ENCODE assay signal across 8 mouse cellular contexts in genomic region chr7:84606293-84606749, GRCm38 (mm10). TPM values are rescaled to one million over a fixed set of nuclear protein-coding genes. Genes with fewer than 3 reads are reported as not detected.
DNase-seq lines count a peak whose midpoint lies in the region; ATAC-seq and TF ChIP-seq lines count a peak whose summit lies in the region.

Gene Fah, minus strand, starts transcription at chr7:84606722.

- TF ChIP-seq POLR2A in cerebellum, adult 2 months (IDR thresholded peaks at IDR 0.05; ENCODE audit: borderline replicate concordance, insufficient read depth, low read length): no peak

- DNase-seq in right cerebral cortex, adult 2 months (ENCODE audit: low spot score in 2 of 2): peak; percentile 13 to 21
- DNase-seq in right cerebral cortex, postnatal 25 days: no peak
- DNase-seq in cerebellum, adult 2 months: peak; percentile 63 to 69
- DNase-seq in gastrocnemius, postnatal 10 days: peak; percentile 12
- DNase-seq in hindbrain, postnatal 0 days (ENCODE audit: low spot score): peak; percentile 25
- DNase-seq in left cerebral cortex, adult 8-10 months (ENCODE audit: low spot score in 2 of 2): peak in 1 of 2 experiments; percentile 21
- peak; percentile 71 for DNase-seq in stomach, postnatal 0 days (ENCODE audit: low spot score)

- WGBS in cerebellum, adult 2 months: 3% methylated on average over 10 of the region's 10 CpGs
- 2% methylated on average over 10 of the region's 10 CpGs for WGBS in hindbrain, postnatal 0 days
- 4% methylated on average over 10 of the region's 10 CpGs for WGBS in stomach, postnatal 0 days

- H3K9ac ChIP-seq in hindbrain, postnatal 0 days (replicated peaks; ENCODE audit: low read length): peak within 1 kb of the TSS; percentile 71
- peak within 1 kb of the TSS; percentile 63 for H3K9ac ChIP-seq in stomach, postnatal 0 days (ENCODE audit: low read length)

- no peaks in the 10 kb centered on the region for H3K27me3 ChIP-seq in cerebellum, adult 2 months (ENCODE audit: control insufficient read depth, insufficient read depth, low read length)
- H3K27me3 ChIP-seq in hindbrain, postnatal 0 days (ENCODE audit: insufficient read depth, low read length): no peaks in the 10 kb centered on the region
- H3K27me3 ChIP-seq in stomach, postnatal 0 days (ENCODE audit: control insufficient read depth, insufficient read depth, low read length): no peaks in the 10 kb centered on the region

- no peaks in the 10 kb centered on the region for H3K36me3 ChIP-seq in hindbrain, postnatal 0 days (ENCODE audit: insufficient read depth, low read length)
- no peaks in the 10 kb centered on the region for H3K36me3 ChIP-seq in stomach, postnatal 0 days (ENCODE audit: control insufficient read depth, insufficient read depth, low read length)

- no peak for TF ChIP-seq EP300 in stomach, postnatal 0 days (optimal IDR thresholded peaks at IDR 0.05)

- H3K9me3 ChIP-seq in hindbrain, postnatal 0 days (ENCODE audit: low read length): no peaks in the 10 kb centered on the region
- H3K9me3 ChIP-seq in stomach, postnatal 0 days (ENCODE audit: control insufficient read depth, low read length): no peaks in the 10 kb centered on the region

- peak within 1 kb of the TSS; percentile 99 for H3K4me2 ChIP-seq in hindbrain, postnatal 0 days (ENCODE audit: low read depth, low read length)
- H3K4me2 ChIP-seq in stomach, postnatal 0 days (replicated peaks; ENCODE audit: low read depth): peak within 1 kb of the TSS; percentile 96

- H3K4me3 ChIP-seq in cerebellum, adult 2 months (replicated peaks; ENCODE audit: insufficient read depth, low read depth, low read length): peak within 1 kb of the TSS; percentile 98
- H3K4me3 ChIP-seq in hindbrain, postnatal 0 days (ENCODE audit: low read length): peak within 1 kb of the TSS; percentile 57
- H3K4me3 ChIP-seq in stomach, postnatal 0 days (ENCODE audit: low read depth, low read length): peak within 1 kb of the TSS; percentile 57

- peak within 1 kb of the TSS; percentile 84 for H3K27ac ChIP-seq in cerebellum, adult 2 months (ENCODE audit: insufficient read depth, low read length)
- H3K27ac ChIP-seq in hindbrain, postnatal 0 days: peak within 1 kb of the TSS; percentile 81
- peak within 1 kb of the TSS; percentile 61; the same call in 1 of the 2 replicates for H3K27ac ChIP-seq in stomach, postnatal 0 days (replicated peaks)

- peak; percentile 57 for ATAC-seq in hindbrain, postnatal 0 days
- ATAC-seq in megakaryocyte progenitor cell, adult 5-6 weeks (replicated peaks; ENCODE audit: poor library complexity): 0 out of 2 replicates have a peak, but pooled peaks have one; percentile 18
- ATAC-seq in stomach, postnatal 0 days (ENCODE audit: low FRiP score, low TSS enrichment): peak; percentile 77

- peaks cover 3% of the 10 kb centered on the region; the same call in 1 of the 2 replicates for H3K4me1 ChIP-seq in cerebellum, adult 2 months (ENCODE audit: control insufficient read depth, insufficient read depth, low read length)
- H3K4me1 ChIP-seq in hindbrain, postnatal 0 days (ENCODE audit: insufficient read depth, low read length): no peaks in the 10 kb centered on the region
- H3K4me1 ChIP-seq in stomach, postnatal 0 days (replicated peaks; ENCODE audit: control insufficient read depth, insufficient read depth): no peaks in the 10 kb centered on the region

- TF ChIP-seq CTCF in cerebellum, adult 2 months (IDR thresholded peaks at IDR 0.05; ENCODE audit: borderline replicate concordance, insufficient read depth, low read depth, low read length): no peak
- TF ChIP-seq CTCF in hindbrain, postnatal 0 days (IDR thresholded peaks at IDR 0.05; ENCODE audit: low read depth): no peak
- TF ChIP-seq CTCF in stomach, postnatal 0 days (IDR thresholded peaks at IDR 0.05; ENCODE audit: low read depth): no peak

RNA-seq across cellular contexts. Expression of gene Fah, which starts in this region (rescaled TPM):
- polyA plus RNA-seq in cerebellum, adult 2 months (2012; rRNA removed): 52.7 and 53.9 TPM in 2 replicates
- 1 to 10 TPM; 2.6 to 3.1 TPM for total RNA-seq in gastrocnemius, postnatal 10 days (2021)
- total RNA-seq in hindbrain, postnatal 0 days (2014; rRNA removed): 17.6 and 20.8 TPM in 2 replicates
- 14.3 and 14.9 TPM in 2 replicates for polyA plus RNA-seq in hindbrain, postnatal 0 days (2015; fragmentation: Nextera tagmentation; extraction: Ambion mirVana)
- total RNA-seq in left cerebral cortex, adult 8-10 months (2022): 10 to 100 TPM; 23.7 to 27.6 (median 26.1) TPM
- total RNA-seq in megakaryocyte progenitor cell, adult 5-6 weeks (2015): 0.86 TPM in 1 of 2 replicates, not detected in the other
- total RNA-seq in megakaryocyte progenitor cell, adult 5-6 weeks (2017): 3.0 TPM in 1 of 2 replicates, not detected in the other
- 12.4 and 12.5 TPM in 2 replicates for polyA plus RNA-seq in stomach, postnatal 0 days (2015; fragmentation: Nextera tagmentation; extraction: Ambion mirVana)

Comparison
In these comparisons a context has a peak if more than half of its experiments do, and no peak if none do; other contexts are left out.
1. ATAC-seq: peak in every context shown above with its lines; median percentile 77 in stomach, postnatal 0 days; 57 in hindbrain, postnatal 0 days; 18 in megakaryocyte progenitor cell, adult 5-6 weeks.